Mouse (Mus musculus) thymus, adult 2 months (tissue): Measurements from ENCODE around the gene Foxo1. TPM values are rescaled to one million over a fixed set of nuclear protein-coding genes. Genes with fewer than 3 reads are reported as not detected.

ENCODE experiments used
- DNase-seq: peaks from one replicate; pipeline ENCODE4 v3.0.0; 2021
- H3K27ac ChIP-seq: fragments of 200-500 bp; 2 replicates; pipeline ENCODE4 v1.5.1; 2012; ENCODE audit warnings: low read length, control low read depth; ENCODE audit not compliant: control insufficient read depth, insufficient read depth
- H3K27me3 ChIP-seq: fragments of 200-500 bp; 2 replicates; pipeline ENCODE4 v1.6.1; 2012; ENCODE audit warnings: mild to moderate bottlenecking, low read length, moderate library complexity, mixed read lengths; ENCODE audit not compliant: control insufficient read depth, insufficient read depth
- H3K36me3 ChIP-seq: fragments of 200-500 bp; 2 replicates; pipeline ENCODE4 v1.6.1; 2012; ENCODE audit warnings: mild to moderate bottlenecking, low read length, moderate library complexity; ENCODE audit not compliant: control insufficient read depth, insufficient read depth
- H3K4me1 ChIP-seq: fragments of 200-500 bp; replicated peaks from 2 replicates; pipeline ENCODE4 v1.6.1; 2012; ENCODE audit warnings: low read length; ENCODE audit not compliant: control insufficient read depth, insufficient read depth
- H3K4me3 ChIP-seq: fragments of 200-500 bp; 2 replicates; pipeline ENCODE4 v1.5.1; 2012; ENCODE audit warnings: mild to moderate bottlenecking, low read length, control low read depth, moderate library complexity; ENCODE audit not compliant: control insufficient read depth, insufficient read depth
- CTCF ChIP-seq: fragments of 200-500 bp; IDR thresholded peaks from 2 replicates; pipeline ENCODE4 v1.5.1; 2012; ENCODE audit warnings: mild to moderate bottlenecking, control low read depth, low read length, moderate library complexity, borderline replicate concordance; ENCODE audit not compliant: control insufficient read depth, poor library complexity, insufficient read depth; ENCODE audit errors: extremely low read depth
- POLR2A ChIP-seq: fragments of 200-500 bp; IDR thresholded peaks from 2 replicates; pipeline ENCODE4 v1.6.1; 2012; ENCODE audit warnings: mild to moderate bottlenecking, low read length, control low read depth, moderate library complexity; ENCODE audit not compliant: control insufficient read depth, poor library complexity, insufficient read depth; ENCODE audit errors: extremely low read depth
- WGBS: fragments of 180-500 bp; shearing (Covaris S2); methylation state at CpG from one replicate; pipeline ENCODE4 v1.1.7; 2018; 5-methylcytosine and 5-hydroxymethylcytosine counted together
- polyA plus RNA-seq: library from polyadenylated mRNA; depleted of rRNA; stranded (reverse); fragments of >200 nt; gene quantifications from 2 replicates; pipeline ENCODE4 v1.2.3, GENCODE M21; 2012

The Foxo1 gene
- polyA plus RNA-seq, 1 experiment: 20.9 TPM

DNA sequence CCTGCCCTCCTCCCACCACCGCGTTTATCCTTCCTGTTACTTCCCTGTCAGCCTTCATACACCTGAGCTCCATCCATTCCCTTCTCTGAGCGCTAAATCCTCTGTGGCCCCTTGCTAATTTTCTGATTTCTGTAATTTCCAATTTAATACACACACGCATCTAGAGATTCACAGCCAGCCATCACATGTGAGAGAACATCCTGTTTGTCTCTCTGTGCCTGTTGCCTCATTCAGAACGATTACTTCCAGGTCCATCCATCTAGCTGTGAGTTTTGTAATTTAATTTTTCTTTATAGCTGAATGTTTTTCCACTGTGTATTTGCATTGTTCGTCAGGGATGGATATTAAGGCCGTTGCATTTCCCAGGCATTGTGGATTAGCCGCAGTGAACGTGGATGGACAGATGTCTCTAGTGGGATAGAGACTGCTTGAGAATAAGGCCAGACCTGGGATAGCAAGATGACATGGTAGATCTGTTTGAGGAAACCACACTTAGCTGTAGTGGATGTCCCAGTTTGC is 7.0 kb downstream of the Foxo1 start:
- no peak for DNase-seq
- no peak overlapping the region for H3K27ac ChIP-seq
- H3K4me1 ChIP-seq: peaks cover 15% of the 10 kb centered on the region
- TF ChIP-seq CTCF: no peak
- no peak for TF ChIP-seq POLR2A
- no peak overlapping the region for H3K4me3 ChIP-seq
- no peaks in the 10 kb centered on the region for H3K36me3 ChIP-seq
- no peaks in the 10 kb centered on the region for H3K27me3 ChIP-seq
- WGBS: 91% methylated on average over 9 of the region's 9 CpGs

DNA sequence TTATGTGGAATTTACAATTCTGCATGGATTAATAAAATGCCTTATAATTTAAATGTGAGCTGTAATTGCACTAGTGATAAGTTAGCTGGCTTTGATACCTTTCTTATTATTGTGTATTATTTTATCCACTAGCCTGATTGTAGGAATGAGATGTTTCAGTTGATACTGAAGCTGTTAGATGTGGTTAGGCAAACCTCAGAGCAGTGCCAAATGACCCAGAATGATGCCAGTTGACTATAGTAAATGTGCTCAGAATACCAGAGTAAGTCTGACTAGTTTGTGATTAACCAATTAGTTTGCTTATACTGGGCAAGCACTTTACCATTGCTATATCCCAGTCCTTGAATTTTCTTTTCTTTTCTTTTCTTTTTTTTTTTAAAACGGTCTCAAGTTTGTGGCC is 12.5 kb downstream of the Foxo1 start:
- WGBS: 80% methylated on average over 1 of the region's 1 CpGs
- Histone ChIP-seq H3K36me3 (no peaks in the 10 kb centered on the region), H3K27ac (no peak overlapping the region), H3K4me3 (no peak overlapping the region), H3K27me3 (no peaks in the 10 kb centered on the region), H3K4me1 (peaks cover 7% of the 10 kb centered on the region)
- no peak for DNase-seq
- TF ChIP-seq CTCF (no peak), POLR2A (no peak)

DNA sequence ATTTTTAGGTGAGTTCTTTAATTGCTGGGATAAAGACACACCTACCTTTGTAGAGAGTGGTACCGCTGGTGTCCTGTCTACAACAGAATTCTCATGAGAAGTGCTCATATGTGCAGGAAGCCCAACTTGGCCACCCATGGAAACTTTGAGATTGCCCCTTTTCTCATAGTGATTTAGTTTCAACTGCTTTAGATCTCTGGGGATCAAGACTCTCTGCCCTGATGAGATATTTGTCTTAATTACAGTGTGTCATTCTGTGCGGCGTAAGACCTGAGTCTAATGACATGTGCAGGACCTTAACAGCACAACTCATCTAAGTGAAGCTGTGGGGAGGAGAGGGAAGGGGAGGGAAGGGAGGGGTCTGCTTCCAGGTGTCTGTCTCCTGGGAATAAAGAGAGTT is 13.7 kb downstream of the Foxo1 start:
- H3K4me3 ChIP-seq: no peak overlapping the region
- WGBS: 96% methylated on average over 3 of the region's 3 CpGs
- H3K36me3 ChIP-seq: no peaks in the 10 kb centered on the region
- peaks cover 7% of the 10 kb centered on the region for H3K4me1 ChIP-seq
- TF ChIP-seq POLR2A: no peak
- TF ChIP-seq CTCF: no peak
- DNase-seq: no peak
- H3K27me3 ChIP-seq: no peaks in the 10 kb centered on the region
- H3K27ac ChIP-seq: no peak overlapping the region

DNA sequence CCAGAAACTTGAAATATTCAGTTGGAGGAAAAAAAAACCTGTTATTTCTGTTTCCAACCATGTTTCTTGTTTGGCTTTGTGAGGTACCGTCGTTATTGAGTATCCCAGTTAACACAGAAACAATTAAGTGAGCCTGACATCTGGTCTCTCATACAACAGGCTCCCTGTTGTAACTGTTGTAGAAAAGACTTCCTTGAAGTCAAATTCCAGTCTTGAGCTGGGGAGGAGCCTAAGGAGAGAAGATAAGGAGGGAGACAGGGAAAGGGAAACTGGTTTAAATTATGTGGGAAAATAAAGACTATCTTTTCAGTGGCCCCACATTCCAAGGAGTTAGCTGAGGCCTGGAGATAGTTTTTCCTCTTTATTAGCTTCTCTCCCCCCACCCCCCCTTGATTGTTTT is 14.2 kb downstream of the Foxo1 start:
- WGBS: 92% methylated on average over 2 of the region's 2 CpGs
- DNase-seq: no peak
- Histone ChIP-seq H3K36me3 (no peaks in the 10 kb centered on the region), H3K27me3 (no peaks in the 10 kb centered on the region), H3K4me3 (no peak overlapping the region), H3K27ac (no peak overlapping the region), H3K4me1 (peaks cover 7% of the 10 kb centered on the region)
- TF ChIP-seq POLR2A: no peak
- TF ChIP-seq CTCF: no peak

DNA sequence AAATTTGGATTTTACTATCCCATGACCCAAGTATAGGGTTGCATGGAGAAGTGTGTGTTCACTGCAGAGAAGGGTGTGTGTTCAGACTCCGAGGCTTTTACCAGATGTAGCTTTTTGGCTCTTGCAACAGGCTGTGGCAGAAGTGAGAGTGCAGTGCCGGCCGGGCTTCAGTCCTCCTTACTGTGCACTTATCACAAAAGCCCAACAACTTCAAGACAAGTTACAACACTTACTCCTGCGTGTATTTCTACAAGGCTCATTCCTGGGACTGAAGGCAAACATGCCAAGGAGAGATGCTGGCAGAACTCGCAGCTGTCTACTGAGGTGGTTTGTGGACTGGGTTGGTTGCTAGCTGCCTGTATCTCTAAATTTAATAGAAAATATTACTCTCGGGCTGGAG is 15.4 kb downstream of the Foxo1 start:
- DNase-seq: no peak
- no peak for TF ChIP-seq POLR2A
- no peak for TF ChIP-seq CTCF
- 91% methylated on average over 6 of the region's 6 CpGs for WGBS

DNA sequence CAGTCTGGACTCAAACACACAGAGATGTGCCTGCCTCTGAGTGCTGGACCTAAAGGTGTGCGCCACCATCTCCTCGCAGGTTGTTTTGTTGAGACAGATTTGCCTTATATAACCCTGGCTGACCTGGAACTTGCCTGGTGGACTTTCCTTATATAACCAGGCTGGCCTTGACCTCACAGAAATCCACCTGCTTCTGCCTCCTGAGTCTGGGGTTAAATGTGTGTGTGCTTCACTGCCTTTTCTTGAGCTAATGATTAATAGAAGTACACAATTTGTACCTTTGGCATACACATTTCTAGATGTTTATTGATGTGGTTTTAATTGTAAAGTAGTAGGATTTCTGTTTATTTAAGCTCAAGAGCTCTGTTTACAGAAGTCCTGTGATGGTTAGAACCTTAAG is 22.7 kb downstream of the Foxo1 start:
- Histone ChIP-seq H3K4me1 (peaks cover 13% of the 10 kb centered on the region), H3K36me3 (no peaks in the 10 kb centered on the region), H3K27ac (no peak overlapping the region), H3K27me3 (no peaks in the 10 kb centered on the region), H3K4me3 (no peak overlapping the region)
- 96% methylated on average over 2 of the region's 2 CpGs for WGBS
- no peak for DNase-seq
- no peak for TF ChIP-seq POLR2A
- TF ChIP-seq CTCF: no peak

More for the DNA sequence above, 15.4 kb downstream of the Foxo1 start:
- Histone ChIP-seq H3K4me1 (peaks cover 8% of the 10 kb centered on the region), H3K27me3 (no peaks in the 10 kb centered on the region), H3K4me3 (no peak overlapping the region), H3K27ac (no peak overlapping the region), H3K36me3 (no peaks in the 10 kb centered on the region)

DNA sequence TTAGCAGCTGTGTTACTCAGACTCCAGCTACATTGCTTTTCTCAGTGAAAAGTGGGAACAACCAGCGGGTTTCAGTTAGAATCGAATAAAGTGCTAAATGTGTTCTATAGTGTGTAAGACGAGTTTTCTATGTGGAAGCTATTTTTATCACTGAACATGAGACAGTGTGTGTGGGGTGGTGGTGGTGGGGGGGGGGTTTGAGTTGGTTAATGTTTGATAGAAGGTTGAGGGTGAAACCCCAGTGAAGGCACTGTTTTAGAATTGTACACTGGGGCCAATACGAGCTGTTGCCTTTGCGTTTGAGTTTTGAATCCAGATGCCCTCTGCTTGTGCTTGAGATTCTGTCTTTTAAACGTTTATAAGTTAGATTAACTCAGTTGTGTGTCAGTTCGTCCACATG is 24.4 kb downstream of the Foxo1 start:
- no peak overlapping the region for H3K27ac ChIP-seq
- TF ChIP-seq CTCF: no peak
- TF ChIP-seq POLR2A: no peak
- no peak overlapping the region for H3K4me3 ChIP-seq
- H3K4me1 ChIP-seq: peaks cover 13% of the 10 kb centered on the region
- WGBS: 86% methylated on average over 7 of the region's 7 CpGs
- no peaks in the 10 kb centered on the region for H3K27me3 ChIP-seq
- DNase-seq: no peak
- no peaks in the 10 kb centered on the region for H3K36me3 ChIP-seq
